Mouse (Mus musculus) kidney, adult 2 months (tissue): ENCODE measurements around the gene Hoxb5.

Source experiments
- CTCF ChIP-seq: fragments of 200-500 bp; conservative IDR thresholded peaks from 2 replicates; pipeline ENCODE4 v1.5.1; 2011; ENCODE audit warnings: low read depth, mild to moderate bottlenecking, control low read depth, low read length, moderate library complexity, mixed read lengths; ENCODE audit not compliant: insufficient read depth, insufficient read length
- POLR2A ChIP-seq: fragments of 200-500 bp; IDR thresholded peaks from one replicate; pipeline ENCODE4 v1.6.1; 2011; ENCODE audit warnings: low read depth, low read length, control low read depth

DNA sequence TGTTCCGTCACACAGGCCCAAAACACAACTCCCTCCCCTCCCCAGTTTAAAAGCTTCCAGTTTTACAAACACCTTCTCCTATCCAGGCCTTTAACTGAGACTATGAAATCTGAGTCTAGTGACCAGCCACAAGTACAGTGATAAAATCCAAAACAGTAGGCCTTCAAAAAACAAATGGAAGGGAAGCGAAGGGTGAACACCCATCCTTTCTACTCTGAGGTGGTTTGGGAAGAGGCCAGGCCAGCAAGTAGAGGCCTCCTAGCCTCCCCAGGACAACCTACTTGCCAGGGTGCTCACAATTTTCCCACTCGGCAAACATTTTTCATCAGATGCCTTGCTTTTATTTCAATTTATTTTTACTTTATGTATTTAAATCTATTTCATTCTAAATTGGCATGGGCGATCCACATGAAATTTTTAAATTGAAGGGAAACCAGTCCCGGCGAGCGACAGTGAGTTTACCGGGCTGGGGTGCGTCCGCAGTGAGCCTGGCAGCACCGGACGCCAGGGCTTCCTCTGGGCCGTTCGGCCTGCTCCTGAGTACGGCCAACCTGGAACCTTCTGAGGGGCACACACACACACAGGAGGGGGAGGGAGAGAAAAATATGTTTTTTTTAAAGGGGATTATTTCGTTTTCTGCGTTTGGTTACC, 12.3 kb upstream of the Hoxb5 start:
- no peak for TF ChIP-seq CTCF
- TF ChIP-seq POLR2A = no peak
